Mouse (Mus musculus) heart, postnatal 0 days (tissue): ENCODE measurements at regions not wholly inside any gene's neighbourhood (a gene's known extent, or its start where the extent isn't known, plus 50 kb on each side); places are given as distances from the start of the nearest gene placed in this dataset.

Source experiments
- CTCF ChIP-seq: IDR thresholded peaks from 2 replicates; pipeline ENCODE4 v1.5.1; 2016; ENCODE audit warnings: antibody characterized with exemption, control low read depth, low read depth
- EP300 ChIP-seq: IDR thresholded peaks from 2 replicates; pipeline ENCODE4 v1.6.1; 2016; ENCODE audit warnings: antibody characterized with exemption, low read depth

DNA sequence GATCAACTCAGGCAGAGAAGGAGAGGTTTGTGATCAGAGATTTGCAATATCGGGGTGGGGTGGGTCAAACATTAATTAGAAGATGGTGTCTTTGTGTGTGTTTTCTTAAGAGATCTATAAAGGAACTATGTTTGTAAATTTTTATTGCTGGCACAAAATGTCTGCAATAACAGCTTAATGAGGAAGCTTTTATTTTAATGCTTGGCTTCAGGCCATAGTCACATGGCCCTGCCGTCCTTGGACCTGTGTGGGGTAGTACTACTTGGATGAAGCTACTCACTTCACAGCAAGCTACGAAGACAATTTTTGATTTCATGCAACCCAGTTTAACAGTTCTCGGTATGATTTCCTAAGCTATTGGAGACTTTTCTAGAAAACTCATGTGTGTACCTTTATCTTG, 78.5 kb upstream of the Enpp6 start:
- TF ChIP-seq CTCF, result no peak
- TF ChIP-seq EP300, result no peak
